Mouse (Mus musculus): Measurements from ENCODE around the gene Ephb6. TPM values are rescaled to one million over a fixed set of nuclear protein-coding genes. Genes with fewer than 3 reads are reported as not detected.

The Ephb6 gene
- total and polyA plus RNA-seq, 3 experiments, result 1.6 to 2.0 (median 1.9) TPM

DNA sequence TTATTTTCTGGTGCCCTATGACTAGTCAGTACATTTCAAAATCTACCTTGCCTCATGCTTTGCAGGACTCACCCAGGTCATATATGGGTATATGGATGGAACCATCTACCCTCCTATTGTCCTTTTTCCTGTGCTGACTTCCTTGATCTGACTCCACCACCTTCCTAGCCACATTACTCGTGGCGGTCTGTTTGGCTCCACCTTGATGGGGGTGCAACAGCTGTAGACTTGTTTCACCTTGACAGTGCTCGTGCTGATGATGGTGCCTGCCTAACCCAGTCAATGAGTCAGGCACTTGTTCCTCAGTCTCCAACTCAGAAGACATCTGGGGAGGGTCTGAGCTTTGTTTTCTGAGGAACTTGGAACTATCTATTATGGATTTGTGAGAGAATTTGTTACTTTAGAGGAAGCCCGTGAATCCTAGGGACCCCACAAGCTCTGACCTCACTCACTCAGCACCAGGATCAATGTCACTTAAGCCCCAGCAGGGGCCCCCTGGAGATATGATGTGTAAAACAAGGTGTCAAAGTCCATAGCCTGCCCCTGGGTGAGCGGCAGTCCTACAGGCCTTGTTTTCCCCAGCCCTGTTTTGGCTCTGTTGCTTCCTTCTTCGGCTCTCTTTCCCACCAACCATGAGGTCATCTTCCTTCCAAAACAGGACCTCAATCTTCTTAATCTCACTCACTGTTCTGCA, 36.0 kb downstream of the Ephb6 start:
- no peak overlapping the region for H3K4me3 ChIP-seq
- H3K9ac ChIP-seq (ENCODE audit: low read depth, low read length), result no peak overlapping the region
- H3K27ac ChIP-seq, result no peak overlapping the region
- H3K36me3 ChIP-seq (ENCODE audit: control insufficient read depth, insufficient read depth, low read length), result no peaks in the 10 kb centered on the region
- no peaks in the 10 kb centered on the region for H3K4me1 ChIP-seq (ENCODE audit: control insufficient read depth, insufficient read depth, low read length)
- H3K27me3 ChIP-seq (ENCODE audit: control insufficient read depth, insufficient read depth, low read length), result no peaks in the 10 kb centered on the region
- no peak for TF ChIP-seq CTCF (IDR thresholded peaks at IDR 0.05)
- no peak for DNase-seq
- H3K79me2 ChIP-seq (replicated peaks; ENCODE audit: control insufficient read depth, insufficient read depth, low read length), result no peaks in the 10 kb centered on the region
- intact Hi-C loops (cut with DNase I), result no loop called here
- 44% methylated on average over 6 of the region's 6 CpGs for WGBS

DNA sequence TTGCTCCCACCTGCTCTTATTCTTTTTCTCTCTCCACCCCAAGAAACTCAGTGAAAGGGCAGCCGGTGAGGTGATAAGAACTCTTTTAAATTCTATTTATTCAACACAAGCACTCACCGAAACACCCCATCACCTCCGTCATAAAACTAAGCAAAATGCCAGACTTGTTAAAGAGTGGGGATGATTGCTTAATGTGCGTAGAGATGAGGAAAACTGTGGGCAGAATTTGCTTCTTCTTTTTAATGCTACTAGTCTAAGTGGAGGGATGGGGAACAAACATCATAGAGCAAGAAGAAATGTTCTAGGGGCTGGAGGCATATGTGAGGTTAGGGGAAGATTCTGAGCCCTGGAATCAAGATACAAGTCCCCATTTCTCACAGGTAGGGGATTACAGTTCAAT, 37.5 kb downstream of the Ephb6 start:
- H3K27me3 ChIP-seq (ENCODE audit: control insufficient read depth, insufficient read depth, low read length), result no peaks in the 10 kb centered on the region
- no peaks in the 10 kb centered on the region for H3K4me1 ChIP-seq (ENCODE audit: control insufficient read depth, insufficient read depth, low read length)
- H3K9ac ChIP-seq (ENCODE audit: low read depth, low read length), result no peak overlapping the region
- no peak overlapping the region for H3K4me3 ChIP-seq
- intact Hi-C loops (cut with DNase I), result no loop called here
- DNase-seq, result no peak
- 82% methylated on average over 4 of the region's 4 CpGs for WGBS
- H3K79me2 ChIP-seq (replicated peaks; ENCODE audit: control insufficient read depth, insufficient read depth, low read length), result no peaks in the 10 kb centered on the region
- H3K27ac ChIP-seq, result no peak overlapping the region
- H3K36me3 ChIP-seq (ENCODE audit: control insufficient read depth, insufficient read depth, low read length), result no peaks in the 10 kb centered on the region
- TF ChIP-seq CTCF (IDR thresholded peaks at IDR 0.05), result no peak
- no peak for TF ChIP-seq EP300 (IDR thresholded peaks at IDR 0.05; ENCODE audit: insufficient read depth, low read depth, low read length)
- no peak for TF ChIP-seq POLR2A (IDR thresholded peaks at IDR 0.05; ENCODE audit: insufficient read depth, low read depth, low read length)

DNA sequence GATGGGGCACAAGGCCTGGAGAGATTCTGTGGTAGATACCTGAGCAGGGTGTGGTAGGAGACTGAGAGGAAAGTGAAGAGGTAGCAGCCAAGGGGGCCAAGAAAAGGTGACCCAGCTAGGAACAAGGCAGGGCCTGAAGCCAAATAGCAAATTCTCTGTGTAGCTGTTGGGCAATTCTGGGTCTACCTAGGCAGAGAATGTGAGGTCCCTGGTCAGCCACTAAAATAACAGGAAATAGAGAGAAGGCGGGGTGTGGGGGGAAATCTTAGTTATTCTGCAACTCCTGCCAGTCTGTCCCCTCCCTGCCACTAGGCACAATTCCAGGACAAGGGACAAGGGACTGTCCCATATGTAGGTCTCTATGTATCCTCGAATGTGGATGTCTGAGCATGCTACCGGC, 37.9 kb downstream of the Ephb6 start:
- no peak for DNase-seq
- H3K9ac ChIP-seq (ENCODE audit: low read depth, low read length), result no peak overlapping the region
- intact Hi-C loops (cut with DNase I), result no loop called here
- TF ChIP-seq EP300 (IDR thresholded peaks at IDR 0.05; ENCODE audit: insufficient read depth, low read depth, low read length), result no peak
- TF ChIP-seq CTCF (IDR thresholded peaks at IDR 0.05), result no peak
- no peak for TF ChIP-seq POLR2A (IDR thresholded peaks at IDR 0.05; ENCODE audit: insufficient read depth, low read depth, low read length)
- 73% methylated on average over 3 of the region's 3 CpGs for WGBS
- H3K79me2 ChIP-seq (replicated peaks; ENCODE audit: control insufficient read depth, insufficient read depth, low read length), result no peaks in the 10 kb centered on the region
- no peaks in the 10 kb centered on the region for H3K4me1 ChIP-seq (ENCODE audit: control insufficient read depth, insufficient read depth, low read length)
- H3K27me3 ChIP-seq (ENCODE audit: control insufficient read depth, insufficient read depth, low read length), result no peaks in the 10 kb centered on the region
- no peak overlapping the region for H3K4me3 ChIP-seq
- H3K27ac ChIP-seq, result no peak overlapping the region
- H3K36me3 ChIP-seq (ENCODE audit: control insufficient read depth, insufficient read depth, low read length), result no peaks in the 10 kb centered on the region

DNA sequence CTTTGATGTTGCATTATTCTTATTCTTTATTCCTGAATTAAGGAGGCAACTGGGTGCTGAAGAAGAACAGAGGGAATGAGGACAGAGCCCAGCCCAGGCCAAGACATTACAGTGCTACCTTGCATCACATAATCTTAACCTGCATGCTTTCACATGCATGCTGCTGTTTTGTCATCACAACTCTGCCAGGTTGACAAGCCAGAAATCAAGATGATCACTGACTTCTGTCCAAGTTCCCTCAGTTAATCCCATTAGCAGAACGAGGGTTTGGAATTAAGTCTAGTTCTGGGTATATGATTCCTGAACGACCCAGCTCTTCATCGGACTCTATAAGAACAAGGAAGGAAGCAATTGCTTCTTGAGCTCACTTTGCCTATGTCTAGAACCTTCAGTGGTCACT, 40.9 kb downstream of the Ephb6 start:
- no peak for TF ChIP-seq CTCF (IDR thresholded peaks at IDR 0.05)
- TF ChIP-seq EP300 (IDR thresholded peaks at IDR 0.05; ENCODE audit: insufficient read depth, low read depth, low read length), result no peak
- no peak for TF ChIP-seq POLR2A (IDR thresholded peaks at IDR 0.05; ENCODE audit: insufficient read depth, low read depth, low read length)

DNA sequence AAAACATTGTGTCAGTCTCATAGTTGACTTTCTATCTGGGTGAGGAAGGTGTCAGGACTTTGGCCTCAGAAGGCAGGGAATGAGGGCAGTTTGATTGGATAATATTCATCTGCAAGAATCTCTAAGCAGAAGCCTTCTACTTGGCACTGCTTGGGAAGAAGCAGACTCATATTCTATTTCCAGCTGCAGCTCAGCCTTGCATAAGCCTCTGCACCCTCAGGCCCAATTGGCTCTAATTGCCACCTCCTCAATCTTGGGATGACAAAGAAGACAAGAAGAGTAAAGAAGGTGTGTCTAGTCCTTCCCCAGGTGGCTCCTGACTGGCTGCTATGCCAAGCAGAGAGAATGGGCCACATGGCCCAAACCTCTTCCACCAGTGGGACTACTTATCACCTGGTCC, 41.4 kb downstream of the Ephb6 start:
- Histone ChIP-seq H3K9ac (ENCODE audit: low read depth, low read length) (no peak overlapping the region), H3K27ac (no peak overlapping the region), H3K4me1 (ENCODE audit: control insufficient read depth, insufficient read depth, low read length) (no peaks in the 10 kb centered on the region), H3K79me2 (replicated peaks; ENCODE audit: control insufficient read depth, insufficient read depth, low read length) (no peaks in the 10 kb centered on the region), H3K27me3 (ENCODE audit: control insufficient read depth, insufficient read depth, low read length) (no peaks in the 10 kb centered on the region), H3K4me3 (no peak overlapping the region), H3K36me3 (ENCODE audit: control insufficient read depth, insufficient read depth, low read length) (no peaks in the 10 kb centered on the region)
- DNase-seq, result no peak
- TF ChIP-seq POLR2A (IDR thresholded peaks at IDR 0.05; ENCODE audit: insufficient read depth, low read depth, low read length), result no peak
- no peak for TF ChIP-seq CTCF (IDR thresholded peaks at IDR 0.05)
- no peak for TF ChIP-seq EP300 (IDR thresholded peaks at IDR 0.05; ENCODE audit: insufficient read depth, low read depth, low read length)
- intact Hi-C loops (cut with DNase I), result no loop called here

More for the DNA sequence above, 40.9 kb downstream of the Ephb6 start:
- Histone ChIP-seq H3K4me1 (ENCODE audit: control insufficient read depth, insufficient read depth, low read length) (no peaks in the 10 kb centered on the region), H3K27me3 (ENCODE audit: control insufficient read depth, insufficient read depth, low read length) (no peaks in the 10 kb centered on the region), H3K4me3 (no peak overlapping the region), H3K79me2 (replicated peaks; ENCODE audit: control insufficient read depth, insufficient read depth, low read length) (no peaks in the 10 kb centered on the region), H3K27ac (no peak overlapping the region), H3K36me3 (ENCODE audit: control insufficient read depth, insufficient read depth, low read length) (no peaks in the 10 kb centered on the region), H3K9ac (ENCODE audit: low read depth, low read length) (no peak overlapping the region)
- intact Hi-C loops (cut with DNase I), result no loop called here
- no peak for DNase-seq
- 66% methylated on average over 3 of the region's 3 CpGs for WGBS

DNA sequence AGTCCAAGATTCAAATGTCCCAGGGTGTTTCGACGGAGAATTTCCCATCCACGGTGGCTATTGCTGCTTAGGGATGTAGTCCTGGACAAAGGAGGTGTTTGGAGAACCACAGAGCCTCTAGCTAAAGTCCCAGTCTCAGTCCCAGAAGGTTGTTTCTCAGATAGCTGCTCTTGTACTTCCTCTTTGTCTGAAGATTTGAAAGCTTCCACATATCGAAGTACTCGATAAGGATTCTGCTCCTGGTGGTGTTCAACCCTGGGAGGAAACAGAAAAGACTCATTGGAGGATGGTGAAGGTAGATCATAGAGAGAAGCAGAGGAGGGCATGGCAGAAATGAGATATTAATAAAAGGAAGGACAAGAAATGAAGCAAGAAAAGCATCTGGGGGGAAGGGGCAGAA, 47.9 kb downstream of the Ephb6 start:
- intact Hi-C loops (cut with DNase I), result no loop called here
- TF ChIP-seq CTCF (IDR thresholded peaks at IDR 0.05) (no peak), EP300 (IDR thresholded peaks at IDR 0.05; ENCODE audit: insufficient read depth, low read depth, low read length) (no peak), POLR2A (IDR thresholded peaks at IDR 0.05; ENCODE audit: insufficient read depth, low read depth, low read length) (no peak)
- WGBS, result 85% methylated on average over 5 of the region's 5 CpGs
- Histone ChIP-seq H3K9ac (ENCODE audit: low read depth, low read length) (no peak overlapping the region), H3K4me3 (no peak overlapping the region), H3K27me3 (ENCODE audit: control insufficient read depth, insufficient read depth, low read length) (no peaks in the 10 kb centered on the region), H3K36me3 (ENCODE audit: control insufficient read depth, insufficient read depth, low read length) (no peaks in the 10 kb centered on the region), H3K27ac (no peak overlapping the region), H3K79me2 (replicated peaks; ENCODE audit: control insufficient read depth, insufficient read depth, low read length) (no peaks in the 10 kb centered on the region), H3K4me1 (ENCODE audit: control insufficient read depth, insufficient read depth, low read length) (no peaks in the 10 kb centered on the region)
- DNase-seq, result no peak
